Mouse (Mus musculus) spleen, adult 2 months (tissue): ENCODE results near the gene Faap100. TPM values are rescaled to one million over a fixed set of nuclear protein-coding genes. Genes with fewer than 3 reads are reported as not detected.

Experiments
- DNase-seq, 2 experiments: peaks; one replicate each; pipeline versions ENCODE4 v3.0.0 to v3.0.0-alpha.2; 2012 to 2021; ENCODE audit warnings: low spot score in 2 of 2, low read depth in 1 of 2
- H3K27ac ChIP-seq: fragments of 200-500 bp; 2 replicates; pipeline ENCODE4 v1.5.1; 2012; ENCODE audit warnings: low read length, inconsistent platforms; ENCODE audit not compliant: insufficient read depth
- H3K27me3 ChIP-seq: fragments of 200-500 bp; 2 replicates; pipeline ENCODE4 v1.6.1; 2012; ENCODE audit warnings: mild to moderate bottlenecking, moderate library complexity, low read length, inconsistent platforms; ENCODE audit not compliant: control insufficient read depth, insufficient read depth
- H3K36me3 ChIP-seq: fragments of 200-500 bp; 2 replicates; pipeline ENCODE4 v1.6.1; 2012; ENCODE audit warnings: mild to moderate bottlenecking, low read length, inconsistent platforms; ENCODE audit not compliant: control insufficient read depth, insufficient read depth
- H3K4me1 ChIP-seq: fragments of 200-500 bp; 2 replicates; pipeline ENCODE4 v1.6.1; 2011; ENCODE audit warnings: inconsistent platforms; ENCODE audit not compliant: control insufficient read depth, insufficient read depth, insufficient read length
- H3K4me3 ChIP-seq: fragments of 200-500 bp; 2 replicates; pipeline ENCODE4 v1.5.1; 2011; ENCODE audit warnings: mild to moderate bottlenecking, inconsistent platforms; ENCODE audit not compliant: insufficient read depth, insufficient read length; ENCODE audit errors: extremely low read depth
- CTCF ChIP-seq: fragments of 200-500 bp; IDR thresholded peaks from 2 replicates; pipeline ENCODE4 v1.5.1; 2011; ENCODE audit warnings: mild to moderate bottlenecking, inconsistent platforms; ENCODE audit not compliant: insufficient read depth, insufficient read length, insufficient replicate concordance; ENCODE audit errors: extremely low read depth
- POLR2A ChIP-seq: fragments of 200-500 bp; IDR thresholded peaks from 2 replicates; pipeline ENCODE4 v1.6.1; 2011; ENCODE audit warnings: low read depth, low read length, inconsistent platforms
- WGBS: fragments of 180-500 bp; shearing (Covaris S2); methylation state at CpG from one replicate; pipeline ENCODE4 v1.1.7; 2018; 5-methylcytosine and 5-hydroxymethylcytosine counted together
- polyA plus RNA-seq: library from polyadenylated mRNA; depleted of rRNA; stranded (reverse); fragments of >200 nt; gene quantifications from 2 replicates; pipeline ENCODE4 v1.2.3, GENCODE M21; 2012

Gene Faap100
- polyA plus RNA-seq, 1 experiment = 36.5 TPM

GRCm38 (mm10) chr11:120351250-120352092 is 27.1 kb downstream of the Faap100 start:
- Histone ChIP-seq H3K27ac (0 out of 2 replicates have a peak overlapping the region, but pooled peaks have one; percentile 30), H3K36me3 (peaks cover 7% of the 10 kb centered on the region), H3K27me3 (no peaks in the 10 kb centered on the region), H3K4me1 (no peaks in the 10 kb centered on the region; the same call in 1 of the 2 replicates), H3K4me3 (no peak overlapping the region)
- TF ChIP-seq CTCF (no peak), POLR2A (no peak)
- DNase-seq = peak in 1 of 2 experiments; percentile 3
- 93% methylated on average over 10 of the region's 10 CpGs for WGBS

GRCm38 (mm10) chr11:120350711-120351110 is 27.9 kb downstream of the Faap100 start:
- no peaks in the 10 kb centered on the region for H3K27me3 ChIP-seq
- peak overlapping the region; percentile 93 for H3K27ac ChIP-seq
- TF ChIP-seq POLR2A = no peak
- H3K36me3 ChIP-seq = peaks cover 9% of the 10 kb centered on the region
- no peaks in the 10 kb centered on the region; the same call in 1 of the 2 replicates for H3K4me1 ChIP-seq
- WGBS = 59% methylated on average over 11 of the region's 11 CpGs
- peak in 1 of 2 experiments; percentile 26 for DNase-seq
- peak overlapping the region; percentile 63; the same call in 1 of the 2 replicates for H3K4me3 ChIP-seq

GRCm38 (mm10) chr11:120349986-120350702 is 28.4 kb downstream of the Faap100 start:
- TF ChIP-seq CTCF (no peak), POLR2A (no peak; the same call in 1 of the 2 replicates)
- H3K4me1 ChIP-seq = no peaks in the 10 kb centered on the region; the same call in 1 of the 2 replicates
- H3K27me3 ChIP-seq = no peaks in the 10 kb centered on the region
- peaks cover 12% of the 10 kb centered on the region for H3K36me3 ChIP-seq
- peak; percentile 57 to 89 for DNase-seq
- peak overlapping the region; percentile 80 for H3K4me3 ChIP-seq
- H3K27ac ChIP-seq = peak overlapping the region; percentile 93
- under 1% methylated on average over 63 of the region's 68 CpGs for WGBS

- WGBS = under 1% methylated on average over 16 of the region's 16 CpGs
Measured at GRCm38 (mm10) chr11:120349371-120349985, 29.1 kb downstream of the Faap100 start.

GRCm38 (mm10) chr11:120348684-120349370 is 29.7 kb downstream of the Faap100 start:
- Histone ChIP-seq H3K27ac (peak overlapping the region; percentile 93), H3K36me3 (peaks cover 13% of the 10 kb centered on the region), H3K27me3 (no peaks in the 10 kb centered on the region), H3K4me1 (no peaks in the 10 kb centered on the region; the same call in 1 of the 2 replicates), H3K4me3 (peak overlapping the region; percentile 80)
- peak in 1 of 2 experiments; percentile 42 for DNase-seq
- WGBS = under 1% methylated on average over 44 of the region's 53 CpGs
- peak; percentile 4; the same call in 1 of the 2 replicates for TF ChIP-seq POLR2A
- no peak for TF ChIP-seq CTCF

More at GRCm38 (mm10) chr11:120349371-120349985, 29.1 kb downstream of the Faap100 start:
- no peaks in the 10 kb centered on the region; the same call in 1 of the 2 replicates for H3K4me1 ChIP-seq
- peak overlapping the region; percentile 80 for H3K4me3 ChIP-seq
- H3K27ac ChIP-seq = peak overlapping the region; percentile 93
- H3K27me3 ChIP-seq = no peaks in the 10 kb centered on the region
- DNase-seq = peak; percentile 26 to 41
- peaks cover 13% of the 10 kb centered on the region for H3K36me3 ChIP-seq
- TF ChIP-seq CTCF (no peak), POLR2A (no peak)
